Mouse (Mus musculus): ENCODE data around the gene Lrrc46.

Lrrc46 gene

GRCm38 (mm10) chr11:97013121-97013670, 28.0 kb downstream of the Lrrc46 start, which contains the start of gene Sp6:
Gene Sp6 (plus strand): TSS chr11:97013394.
- DNase-seq (ENCODE audit: inconsistent ontology term), result no peak

- DNase-seq (ENCODE audit: inconsistent ontology term), result no peak
Observed at GRCm38 (mm10) chr11:97009198-97009790, 31.9 kb downstream of the Lrrc46 start.

- DNase-seq (ENCODE audit: inconsistent ontology term), result peak; percentile 37
Observed at GRCm38 (mm10) chr11:97007093-97007794, 34.0 kb downstream of the Lrrc46 start.

- no peak for DNase-seq (ENCODE audit: inconsistent ontology term)
Observed at GRCm38 (mm10) chr11:97003170-97003569, 38.0 kb downstream of the Lrrc46 start.

GRCm38 (mm10) chr11:96997380-96997956, 43.7 kb downstream of the Lrrc46 start:
- DNase-seq (ENCODE audit: inconsistent ontology term), result peak; percentile 66

- DNase-seq (ENCODE audit: inconsistent ontology term), result no peak
Observed at GRCm38 (mm10) chr11:96996773-96997379, 44.3 kb downstream of the Lrrc46 start.

GRCm38 (mm10) chr11:96995836-96996772, 45.1 kb downstream of the Lrrc46 start:
- no peak for DNase-seq (ENCODE audit: inconsistent ontology term)

- no peak for DNase-seq (ENCODE audit: inconsistent ontology term)
Observed at GRCm38 (mm10) chr11:96995031-96995430, 46.2 kb downstream of the Lrrc46 start.

- no peak for DNase-seq (ENCODE audit: inconsistent ontology term)
Observed at GRCm38 (mm10) chr11:96992722-96993311, 48.4 kb downstream of the Lrrc46 start.

- DNase-seq (ENCODE audit: inconsistent ontology term), result no peak
Observed at GRCm38 (mm10) chr11:96991501-96991900, 49.7 kb downstream of the Lrrc46 start.

- DNase-seq (ENCODE audit: inconsistent ontology term), result peak; percentile 73
Observed at GRCm38 (mm10) chr11:96987873-96988655, 53.1 kb downstream of the Lrrc46 start.

- DNase-seq (ENCODE audit: inconsistent ontology term), result no peak
Observed at GRCm38 (mm10) chr11:96986463-96986862, 54.7 kb downstream of the Lrrc46 start.

GRCm38 (mm10) chr11:96984903-96985302, 56.3 kb downstream of the Lrrc46 start:
- DNase-seq (ENCODE audit: inconsistent ontology term), result no peak
